Mouse (Mus musculus) heart, embryonic 13.5 days (tissue): ENCODE measurements around the gene Bag5. TPM values are rescaled to one million over a fixed set of nuclear protein-coding genes. Genes with fewer than 3 reads are reported as not detected.

Experiments
- ATAC-seq: fragments of 200-750 bp; cut with Nextera tagmentation; 2 replicates; pipeline ENCODE4 v1.8.0; 2017; ENCODE audit warnings: moderate TSS enrichment; ENCODE audit not compliant: insufficient number of reproducible peaks, low FRiP score, low TSS enrichment; ENCODE audit errors: extremely low read depth
- H3K27ac ChIP-seq: fragments of 300-500 bp; sonication (generic); replicated peaks from 2 replicates; pipeline ENCODE4 v1.5.1; 2015; ENCODE audit warnings: moderate library complexity, mild to moderate bottlenecking, inconsistent platforms
- H3K27me3 ChIP-seq: fragments of 300-500 bp; sonication (generic); replicated peaks from 2 replicates; pipeline ENCODE4 v1.6.1; 2015; ENCODE audit warnings: mild to moderate bottlenecking, inconsistent platforms
- H3K36me3 ChIP-seq: fragments of 300-500 bp; sonication (generic); 2 replicates; pipeline ENCODE4 v1.6.1; 2015; ENCODE audit warnings: mild to moderate bottlenecking, inconsistent platforms
- H3K4me1 ChIP-seq: fragments of 300-500 bp; sonication (generic); 2 replicates; pipeline ENCODE4 v1.6.1; 2015; ENCODE audit warnings: inconsistent platforms
- H3K4me2 ChIP-seq: fragments of 300-500 bp; sonication (generic); 2 replicates; pipeline ENCODE4 v1.6.1; 2015; ENCODE audit warnings: inconsistent platforms, mild to moderate bottlenecking, moderate library complexity
- H3K4me3 ChIP-seq: fragments of 300-500 bp; sonication (generic); 2 replicates; pipeline ENCODE4 v1.5.1; 2015; ENCODE audit warnings: moderate library complexity, mild to moderate bottlenecking, inconsistent platforms
- H3K9ac ChIP-seq: fragments of 300-500 bp; sonication (generic); 2 replicates; pipeline ENCODE4 v1.6.1; 2015; ENCODE audit warnings: inconsistent platforms, mild to moderate bottlenecking, moderate library complexity
- H3K9me3 ChIP-seq: fragments of 300-500 bp; sonication (generic); 2 replicates; pipeline ENCODE4 v1.6.1; 2016; ENCODE audit warnings: inconsistent platforms
- WGBS: fragments of 180-500 bp; shearing (Covaris S2); methylation state at CpG from one replicate; pipeline ENCODE4 v1.1.7; 2015; ENCODE audit warnings: mixed read lengths; 5-methylcytosine and 5-hydroxymethylcytosine counted together
- polyA plus RNA-seq: library from polyadenylated mRNA; unstranded; fragments of >200 nt; fragmentation: Nextera tagmentation; extraction: Ambion mirVana; gene quantifications from 2 replicates; pipeline ENCODE4 v1.2.1, GENCODE M21; 2015

Gene Bag5
- polyA plus RNA-seq, 1 experiment from 2014 or later: 35.4 TPM

DNA sequence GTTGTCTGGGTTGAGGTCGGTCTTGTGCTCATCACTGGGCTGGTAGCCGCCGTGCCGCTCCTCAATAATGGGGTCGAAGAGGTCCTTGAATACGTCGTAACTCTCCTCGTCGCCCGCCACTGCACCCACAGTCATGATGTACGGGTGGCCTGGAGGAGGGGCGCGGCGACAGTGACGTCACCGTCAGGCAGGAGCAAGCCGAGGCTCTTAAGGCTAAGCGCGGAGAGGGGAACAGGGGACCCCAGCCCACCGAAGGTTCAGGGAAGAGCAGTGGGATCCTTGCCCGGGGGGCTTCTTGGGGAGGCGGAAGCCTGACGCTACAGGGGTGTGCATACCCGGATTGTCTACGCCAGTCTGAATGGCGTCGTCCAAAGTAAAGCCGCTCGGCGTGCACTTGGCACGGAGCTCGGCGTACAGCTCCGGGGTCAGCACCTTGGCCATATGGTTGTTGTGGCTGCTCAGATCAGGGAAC is 41.6 kb downstream of the Bag5 start:
- no peak for ATAC-seq
- peak overlapping the region; percentile 75 for H3K4me3 ChIP-seq
- no peaks in the 10 kb centered on the region for H3K9me3 ChIP-seq
- H3K27ac ChIP-seq: peak overlapping the region; percentile 60; the same call in 1 of the 2 replicates
- peak overlapping the region; percentile 99 for H3K4me2 ChIP-seq
- peak overlapping the region; percentile 88 for H3K9ac ChIP-seq
- H3K27me3 ChIP-seq: peaks cover 32% of the 10 kb centered on the region
- under 1% methylated on average over 34 of the region's 34 CpGs for WGBS
- H3K36me3 ChIP-seq: no peaks in the 10 kb centered on the region
- peaks cover 67% of the 10 kb centered on the region for H3K4me1 ChIP-seq

DNA sequence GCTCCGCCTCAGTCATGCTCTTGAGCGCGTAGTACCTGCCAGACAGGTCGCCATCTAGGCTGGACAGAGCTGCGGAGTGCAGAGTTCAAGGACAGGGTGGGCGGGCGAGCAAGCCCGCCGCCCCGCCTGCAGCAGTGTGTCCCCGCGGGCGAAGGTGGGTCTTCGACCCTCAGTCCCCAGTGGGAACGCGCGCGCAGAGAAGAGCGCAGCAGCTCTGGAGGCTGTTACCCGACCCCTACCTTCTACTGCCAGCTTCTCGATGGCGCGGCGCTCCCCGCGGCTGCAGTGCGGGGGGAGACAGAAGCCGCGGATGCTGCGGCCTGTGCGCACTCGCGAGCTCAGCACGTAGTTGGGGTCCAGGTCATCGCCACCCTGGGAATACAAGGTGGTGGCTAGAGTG is 42.1 kb downstream of the Bag5 start:
- Histone ChIP-seq H3K27ac (no peak overlapping the region), H3K4me3 (peak overlapping the region; percentile 75), H3K36me3 (no peaks in the 10 kb centered on the region), H3K9me3 (no peaks in the 10 kb centered on the region), H3K9ac (peak overlapping the region; percentile 88), H3K4me1 (peaks cover 72% of the 10 kb centered on the region), H3K4me2 (peak overlapping the region; percentile 99), H3K27me3 (peaks cover 32% of the 10 kb centered on the region)
- ATAC-seq: no peak; the same call in 1 of the 2 replicates
- WGBS: 2% methylated on average over 35 of the region's 35 CpGs

DNA sequence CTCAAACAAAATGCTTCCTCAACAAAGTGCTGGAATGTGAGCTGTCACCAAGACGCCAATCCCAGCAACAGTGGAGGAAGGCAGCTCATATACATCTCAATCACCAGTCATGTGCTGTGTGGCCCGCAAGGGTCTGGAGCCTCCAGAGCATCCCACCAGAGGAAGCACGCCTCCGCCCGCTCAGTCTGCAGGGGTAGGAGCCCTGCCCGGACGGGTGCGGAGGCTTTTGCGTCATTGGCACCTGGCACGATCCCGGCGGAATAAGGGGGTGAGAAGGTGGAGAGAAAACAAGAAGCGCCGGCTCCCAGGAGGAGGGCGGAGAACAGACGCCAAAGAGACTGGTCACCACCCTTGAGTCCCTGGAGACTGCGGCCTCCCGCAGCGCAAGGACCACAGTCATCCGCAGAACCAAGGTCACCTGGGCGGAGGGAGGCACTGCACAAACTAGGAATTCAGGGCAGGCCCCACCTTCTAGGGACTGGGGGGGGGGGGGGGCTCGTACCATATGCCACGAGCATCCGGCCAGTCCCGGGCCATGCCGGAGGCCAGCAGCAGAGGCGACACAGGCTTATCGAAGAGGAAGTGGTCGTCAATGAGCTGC is 42.6 kb downstream of the Bag5 start:
- Histone ChIP-seq H3K4me2 (peak overlapping the region; percentile 99), H3K4me3 (peak overlapping the region; percentile 75), H3K36me3 (no peaks in the 10 kb centered on the region), H3K4me1 (peaks cover 76% of the 10 kb centered on the region), H3K9me3 (no peaks in the 10 kb centered on the region), H3K27ac (no peak overlapping the region), H3K27me3 (peaks cover 32% of the 10 kb centered on the region), H3K9ac (peak overlapping the region; percentile 88)
- no peak for ATAC-seq
- WGBS: 12% methylated on average over 27 of the region's 29 CpGs

DNA sequence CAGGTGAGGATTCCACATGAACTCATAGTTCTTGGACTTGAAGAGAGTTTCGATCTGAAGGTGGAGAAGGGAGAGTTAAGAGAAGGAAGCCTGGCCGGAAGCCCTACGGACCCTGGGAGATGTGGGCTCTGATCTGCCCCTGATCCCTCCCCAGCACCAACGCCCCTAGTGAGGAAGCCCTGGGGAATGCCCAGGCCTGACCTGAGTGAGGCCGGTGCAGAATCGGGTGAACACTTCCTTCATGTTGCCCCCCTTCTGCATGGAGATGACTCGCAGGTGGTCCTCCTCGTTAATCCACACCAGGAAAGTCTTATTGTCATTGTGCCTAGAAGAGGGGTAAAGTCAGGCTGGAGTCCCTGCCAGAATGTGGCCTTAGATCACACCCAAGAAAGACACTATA is 43.1 kb downstream of the Bag5 start:
- H3K4me1 ChIP-seq: peaks cover 76% of the 10 kb centered on the region
- ATAC-seq: no peak
- H3K36me3 ChIP-seq: peaks cover 1% of the 10 kb centered on the region; the same call in 1 of the 2 replicates
- peak overlapping the region; percentile 99 for H3K4me2 ChIP-seq
- H3K4me3 ChIP-seq: peak overlapping the region; percentile 75; the same call in 1 of the 2 replicates
- no peak overlapping the region; the same call in 1 of the 2 replicates for H3K9ac ChIP-seq
- 56% methylated on average over 8 of the region's 8 CpGs for WGBS
- H3K27me3 ChIP-seq: peaks cover 32% of the 10 kb centered on the region
- H3K9me3 ChIP-seq: no peaks in the 10 kb centered on the region
- no peak overlapping the region for H3K27ac ChIP-seq

DNA sequence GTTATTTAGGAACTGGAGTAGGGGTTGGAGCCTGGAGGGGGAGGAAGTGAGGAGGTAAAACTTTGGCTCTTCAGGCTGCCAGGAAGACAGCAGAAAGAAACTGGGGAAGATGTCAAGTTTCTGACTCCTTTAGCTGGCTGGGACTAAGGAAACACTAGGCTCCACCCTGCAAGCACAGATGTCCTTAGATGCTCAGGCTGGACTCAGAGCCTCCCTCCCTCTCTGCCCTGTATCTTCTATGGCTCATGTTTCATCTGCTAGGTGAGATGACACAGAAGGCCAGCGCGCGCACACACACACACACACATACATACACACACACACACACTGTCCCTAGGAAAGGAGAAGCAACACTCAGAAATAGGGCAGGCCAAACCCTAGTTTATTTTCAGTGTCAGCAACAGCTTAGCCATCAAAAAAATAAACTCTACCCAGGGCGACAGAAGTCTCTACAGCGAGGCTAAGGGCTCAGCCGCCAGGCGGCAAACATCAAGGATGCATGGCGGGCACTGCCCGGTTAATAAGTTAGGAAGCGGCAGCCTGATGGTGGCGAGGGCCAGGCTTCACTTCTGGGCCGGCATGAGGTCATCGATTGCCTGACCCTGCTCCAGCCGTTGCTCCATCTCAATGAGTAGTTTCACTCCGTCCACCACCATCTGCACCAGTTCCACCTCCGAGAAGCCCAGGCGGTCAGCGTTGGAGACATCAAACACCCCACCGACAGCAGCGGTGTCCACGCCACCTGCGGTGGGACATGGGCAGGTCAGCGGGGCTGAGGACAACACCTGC is 43.9 kb downstream of the Bag5 start:
- H3K36me3 ChIP-seq: peaks cover 3% of the 10 kb centered on the region; the same call in 1 of the 2 replicates
- no peaks in the 10 kb centered on the region for H3K9me3 ChIP-seq
- peak overlapping the region; percentile 77 for H3K9ac ChIP-seq
- peak overlapping the region; percentile 33; the same call in 1 of the 2 replicates for H3K4me3 ChIP-seq
- H3K4me1 ChIP-seq: peaks cover 77% of the 10 kb centered on the region
- H3K27me3 ChIP-seq: peaks cover 32% of the 10 kb centered on the region
- no peak for ATAC-seq
- peak overlapping the region; percentile 99 for H3K4me2 ChIP-seq
- WGBS: 64% methylated on average over 23 of the region's 23 CpGs
- peak overlapping the region; percentile 87 for H3K27ac ChIP-seq

DNA sequence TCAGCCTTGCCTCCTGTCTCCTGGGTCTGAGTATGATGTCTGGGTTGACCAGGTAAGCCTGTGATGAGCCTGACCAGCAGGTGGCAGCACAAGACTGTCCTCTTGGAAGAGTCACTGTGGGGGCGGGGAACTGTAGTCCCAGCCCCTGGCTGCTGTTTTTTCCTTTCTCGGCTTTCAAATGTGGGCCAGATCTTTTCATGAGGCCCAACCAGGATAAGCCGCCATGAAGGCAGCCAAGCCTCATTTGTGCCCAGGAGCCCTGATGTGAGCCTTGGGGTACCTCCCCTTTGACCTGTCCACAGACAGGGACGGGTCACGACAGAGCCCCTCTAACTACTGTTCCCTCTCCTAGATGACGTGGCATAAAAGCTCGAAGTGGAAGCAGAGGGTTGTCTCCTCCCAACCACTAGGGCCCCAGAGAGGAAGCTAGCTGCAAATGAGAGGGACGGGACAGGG is 44.6 kb downstream of the Bag5 start:
- Histone ChIP-seq H3K9ac (peak overlapping the region; percentile 77), H3K27ac (peak overlapping the region; percentile 87), H3K4me1 (peaks cover 77% of the 10 kb centered on the region), H3K36me3 (peaks cover 3% of the 10 kb centered on the region; the same call in 1 of the 2 replicates), H3K4me2 (peak overlapping the region; percentile 65), H3K9me3 (no peaks in the 10 kb centered on the region), H3K4me3 (peak overlapping the region; percentile 33), H3K27me3 (peaks cover 25% of the 10 kb centered on the region)
- under 1% methylated on average over 8 of the region's 8 CpGs for WGBS
- no peak for ATAC-seq

DNA sequence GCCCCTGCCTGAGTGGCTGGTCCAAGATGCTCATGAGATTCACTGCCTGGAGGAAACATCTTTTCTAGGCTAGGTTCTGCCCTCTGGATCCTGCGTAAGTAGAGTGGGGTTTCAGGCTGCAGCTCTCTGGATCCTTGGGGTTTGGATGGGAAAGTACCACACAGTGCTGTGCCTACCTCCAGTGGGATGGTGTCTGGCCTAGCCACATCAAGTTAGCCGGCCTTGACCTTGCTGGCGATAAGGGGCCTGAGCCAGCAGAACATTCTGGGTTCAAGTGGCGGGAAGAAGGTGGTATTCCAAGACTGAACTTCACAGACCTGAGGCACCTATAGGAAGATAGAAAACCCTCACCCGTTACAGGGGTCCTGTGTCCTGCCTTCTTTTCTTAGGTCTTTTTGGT is 45.6 kb downstream of the Bag5 start:
- Histone ChIP-seq H3K36me3 (peaks cover 3% of the 10 kb centered on the region), H3K4me3 (no peak overlapping the region), H3K4me1 (peaks cover 76% of the 10 kb centered on the region), H3K27ac (no peak overlapping the region), H3K27me3 (peaks cover 15% of the 10 kb centered on the region), H3K9me3 (no peaks in the 10 kb centered on the region), H3K9ac (no peak overlapping the region), H3K4me2 (no peak overlapping the region)
- 82% methylated on average over 5 of the region's 5 CpGs for WGBS
- ATAC-seq: no peak

DNA sequence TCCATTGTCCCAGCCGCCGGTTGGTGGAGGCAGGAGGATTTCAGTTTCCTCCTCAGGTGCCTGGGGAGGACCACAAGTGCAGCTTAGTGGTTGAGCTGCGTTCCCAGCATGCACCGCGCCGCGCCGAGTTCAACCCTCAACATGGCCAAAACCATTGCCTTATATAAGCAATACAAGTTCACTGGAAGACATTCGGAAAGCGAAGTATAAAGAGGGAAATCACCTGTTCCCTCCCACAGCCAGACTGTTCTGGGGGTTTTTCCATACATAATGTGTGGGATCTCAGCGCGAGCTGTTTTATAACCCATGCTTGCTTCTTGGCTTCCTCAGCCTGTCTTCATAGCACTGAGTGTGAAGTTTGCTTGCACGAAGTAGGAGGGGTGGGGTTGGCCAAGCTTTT is 46.7 kb downstream of the Bag5 start:
- no peak for ATAC-seq
- H3K9ac ChIP-seq: peak overlapping the region; percentile 59
- no peak overlapping the region for H3K4me3 ChIP-seq
- 67% methylated on average over 13 of the region's 13 CpGs for WGBS
- H3K36me3 ChIP-seq: peaks cover 14% of the 10 kb centered on the region
- peaks cover 68% of the 10 kb centered on the region for H3K4me1 ChIP-seq
- H3K9me3 ChIP-seq: no peaks in the 10 kb centered on the region
- no peak overlapping the region for H3K4me2 ChIP-seq
- H3K27me3 ChIP-seq: peaks cover 10% of the 10 kb centered on the region
- peak overlapping the region; percentile 88 for H3K27ac ChIP-seq

DNA sequence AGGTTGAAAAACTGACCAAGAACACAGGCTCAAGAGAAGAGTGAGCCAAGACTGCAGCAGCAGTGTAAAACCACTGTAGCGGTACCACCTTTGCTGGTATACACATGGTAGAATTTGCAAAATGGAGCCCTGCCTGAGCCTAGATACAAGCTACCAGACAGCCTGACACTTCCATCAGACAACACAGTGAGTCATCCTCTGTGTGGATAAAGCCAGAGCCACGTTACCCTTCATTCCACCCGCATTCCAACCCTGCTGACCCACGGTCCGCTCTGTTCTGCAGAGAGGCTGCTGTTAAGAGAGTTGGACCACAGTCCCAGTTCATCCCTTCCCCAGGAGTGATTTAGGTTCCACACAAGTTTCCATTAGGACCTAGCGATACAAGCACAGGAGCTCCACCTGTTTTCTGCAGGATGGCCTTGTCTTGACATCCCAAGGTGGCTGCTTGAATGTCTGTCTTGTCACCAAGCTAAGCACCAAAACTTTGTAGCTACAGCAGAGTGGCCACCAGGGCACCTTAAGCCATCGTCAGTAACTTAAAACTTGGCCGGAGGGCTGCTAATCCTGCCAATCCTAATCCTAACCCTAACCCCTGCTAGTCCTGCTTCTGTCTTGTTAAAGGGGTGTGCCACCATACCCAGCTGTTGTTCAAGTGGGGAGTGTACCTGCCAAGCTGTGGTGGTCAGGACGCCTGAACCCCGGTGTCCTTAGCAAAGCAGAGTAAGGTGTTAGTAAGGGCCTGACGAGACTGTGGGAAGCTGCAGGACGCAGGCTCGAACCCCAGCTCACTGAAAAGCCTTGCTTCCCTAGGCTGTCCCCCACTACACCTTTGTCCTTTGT is 47.8 kb downstream of the Bag5 start:
- WGBS: 61% methylated on average over 13 of the region's 13 CpGs
- Histone ChIP-seq H3K4me1 (peaks cover 56% of the 10 kb centered on the region), H3K9ac (no peak overlapping the region), H3K27me3 (no peaks in the 10 kb centered on the region; the same call in 1 of the 2 replicates), H3K4me3 (no peak overlapping the region), H3K9me3 (no peaks in the 10 kb centered on the region), H3K27ac (peak overlapping the region; percentile 88), H3K4me2 (no peak overlapping the region), H3K36me3 (peaks cover 16% of the 10 kb centered on the region)
- no peak for ATAC-seq

DNA sequence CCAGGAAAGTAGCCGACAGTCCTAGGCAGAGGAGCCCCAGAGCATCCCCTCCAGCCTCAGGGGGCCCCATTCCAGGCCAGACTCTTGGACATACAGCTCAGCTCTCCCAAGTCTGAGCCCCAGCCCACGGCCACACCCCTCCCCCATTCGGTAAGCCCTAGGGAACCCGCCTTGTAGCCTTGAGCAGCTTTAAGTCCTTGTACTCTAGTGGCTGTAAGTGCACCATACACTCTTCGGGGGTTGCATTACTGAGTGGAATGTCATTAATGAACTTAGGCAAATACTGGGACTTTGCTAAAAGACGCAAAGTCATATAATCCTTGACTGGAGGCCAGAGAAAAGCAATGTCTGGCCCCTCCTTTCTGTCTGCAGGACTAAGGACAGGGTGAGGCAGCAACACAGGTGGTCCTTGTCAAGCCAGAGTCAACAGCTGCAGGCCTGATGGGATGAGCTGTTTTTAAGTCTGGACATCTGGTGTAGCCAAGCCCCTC is 48.9 kb downstream of the Bag5 start:
- Histone ChIP-seq H3K4me2 (peak overlapping the region; percentile 24), H3K4me1 (peaks cover 46% of the 10 kb centered on the region), H3K27me3 (no peaks in the 10 kb centered on the region), H3K27ac (peak overlapping the region; percentile 82), H3K36me3 (peaks cover 27% of the 10 kb centered on the region), H3K9me3 (no peaks in the 10 kb centered on the region), H3K9ac (peak overlapping the region; percentile 56; the same call in 1 of the 2 replicates), H3K4me3 (no peak overlapping the region)
- ATAC-seq: no peak
- WGBS: 33% methylated on average over 6 of the region's 6 CpGs
